In genomic region chr1:190972612-190973192, GRCm38 (mm10) we compare ENCODE assay signal across 9 mouse cellular contexts. TPM values are rescaled to one million over a fixed set of nuclear protein-coding genes. Genes with fewer than 3 reads are reported as not detected.
DNase-seq lines count a peak whose midpoint lies in the region; ATAC-seq and TF ChIP-seq lines count a peak whose summit lies in the region.
"Had no signal": no experiment of that assay in that cellular context is flagged by ENCODE, and none has a peak within 500 bp of the region (broad histone marks: within the 10 kb centered on the region; RNA-seq: fewer than 3 reads in every experiment).

No protein-coding gene starts in this region.

- no peak for ATAC-seq in lung, postnatal 0 days
- ATAC-seq in heart, embryonic 16.5 days (replicated peaks; ENCODE audit: extremely low read depth, insufficient read depth, low FRiP score) = peak; percentile 82

- H3K4me3 ChIP-seq in lung, postnatal 0 days (ENCODE audit: low read depth, low read length) = no peak overlapping the region
- no peak overlapping the region for H3K4me3 ChIP-seq in lung, adult 2 months (replicated peaks; ENCODE audit: extremely low read depth, low read depth, low read length)
- no peak overlapping the region for H3K4me3 ChIP-seq in heart, embryonic 16.5 days (ENCODE audit: low read length)

- no peak for TF ChIP-seq POLR2A in lung, adult 2 months (IDR thresholded peaks at IDR 0.05; ENCODE audit: borderline replicate concordance, extremely low read depth, low read depth, low read length)

- H3K27me3 ChIP-seq in lung, postnatal 0 days (replicated peaks; ENCODE audit: insufficient read depth, low read length) = no peaks in the 10 kb centered on the region
- no peaks in the 10 kb centered on the region for H3K27me3 ChIP-seq in heart, embryonic 16.5 days (ENCODE audit: control insufficient read depth, insufficient read depth, low read length)

- H3K4me1 ChIP-seq in lung, postnatal 0 days (ENCODE audit: insufficient read depth, low read depth, low read length) = no peaks in the 10 kb centered on the region
- no peaks in the 10 kb centered on the region for H3K4me1 ChIP-seq in lung, adult 2 months (ENCODE audit: control insufficient read depth, insufficient read depth, low read length)
- peaks cover 66% of the 10 kb centered on the region for H3K4me1 ChIP-seq in heart, embryonic 16.5 days (ENCODE audit: control insufficient read depth, insufficient read depth, low read length)

- H3K36me3 ChIP-seq in lung, postnatal 0 days (ENCODE audit: insufficient read depth, low read length) = no peaks in the 10 kb centered on the region
- H3K36me3 ChIP-seq in heart, embryonic 16.5 days (ENCODE audit: control insufficient read depth, insufficient read depth) = peaks cover 7% of the 10 kb centered on the region
- H3K36me3 ChIP-seq: G1E had no signal

- TF ChIP-seq CTCF in lung, postnatal 0 days (IDR thresholded peaks at IDR 0.05) = no peak
- no peak for TF ChIP-seq CTCF in lung, adult 2 months (IDR thresholded peaks at IDR 0.05; ENCODE audit: insufficient read depth, low read length)

- no peak overlapping the region for H3K4me2 ChIP-seq in lung, postnatal 0 days (replicated peaks; ENCODE audit: low read depth, low read length)
- peak overlapping the region; percentile 42 for H3K4me2 ChIP-seq in heart, embryonic 16.5 days (ENCODE audit: low read depth, low read length)

- no peak overlapping the region for H3K27ac ChIP-seq in lung, postnatal 0 days (ENCODE audit: low read length)
- peak overlapping the region; percentile 96 for H3K27ac ChIP-seq in heart, embryonic 16.5 days (ENCODE audit: low read length)
- H3K27ac ChIP-seq: kidney, postnatal 0 days had no signal

- DNase-seq in lung, postnatal 0 days (ENCODE audit: low spot score) = peak; percentile 22
- no peak for DNase-seq in lung, adult 2 months
- DNase-seq in gastrocnemius, postnatal 36 days = peak; percentile 30 to 42
- peak; percentile 20 to 39 for DNase-seq in right cerebral cortex, postnatal 36 days (ENCODE audit: low spot score in 2 of 2)
- DNase-seq in adrenal gland, postnatal 4 days (ENCODE audit: low spot score in 2 of 2) = no peak
- no peak for DNase-seq in spleen, postnatal 10 days (ENCODE audit: low spot score in 2 of 2)

- no peak overlapping the region for H3K9ac ChIP-seq in lung, postnatal 0 days (replicated peaks; ENCODE audit: low read depth)
- peak overlapping the region; percentile 63 for H3K9ac ChIP-seq in heart, embryonic 16.5 days (ENCODE audit: low read length)

- TF ChIP-seq EP300 in lung, postnatal 0 days (IDR thresholded peaks at IDR 0.05) = no peak

- H3K9me3 ChIP-seq in lung, postnatal 0 days (ENCODE audit: low read length) = no peaks in the 10 kb centered on the region
- no peaks in the 10 kb centered on the region for H3K9me3 ChIP-seq in heart, embryonic 16.5 days (replicated peaks; ENCODE audit: control insufficient read depth, low read length)
- H3K9me3 ChIP-seq: G1E had no signal

- WGBS in lung, postnatal 0 days = 56% methylated on average over 7 of the region's 7 CpGs
- WGBS in lung, adult 2 months = 66% methylated on average over 7 of the region's 7 CpGs
- 25% methylated on average over 7 of the region's 7 CpGs for WGBS in heart, embryonic 16.5 days

- intact Hi-C loops in gastrocnemius, postnatal 36 days (cut with DNase I) = no loop called here

RNA-seq across cellular contexts. Expression of gene Vash2, which starts 6.4 kb away (rescaled TPM):
- 4.2 and 4.3 TPM in 2 replicates for polyA plus RNA-seq in lung, postnatal 0 days (2015; fragmentation: Nextera tagmentation; extraction: Ambion mirVana)
- polyA plus RNA-seq in lung, adult 2 months (2012; rRNA removed) = 0.51 and 1.5 TPM in 2 replicates
- under 1 TPM; 0.37 to 0.56 TPM for total RNA-seq in gastrocnemius, postnatal 36 days (2021)
- 48.3 and 50.6 TPM in 2 replicates for polyA plus RNA-seq in heart, embryonic 16.5 days (2015; fragmentation: Nextera tagmentation; extraction: Ambion mirVana)
- 1 to 10 TPM; 5.6 to 5.9 TPM for total RNA-seq in adrenal gland, postnatal 4 days (2021)
- polyA plus RNA-seq: G1E had no signal

RNA-seq across cellular contexts. Expression of gene Angel2, which starts 47.8 kb away (rescaled TPM):
- polyA plus RNA-seq in lung, postnatal 0 days (2015; fragmentation: Nextera tagmentation; extraction: Ambion mirVana) = 37.7 and 40.4 TPM in 2 replicates
- 19.9 and 22.7 TPM in 2 replicates for polyA plus RNA-seq in lung, adult 2 months (2012; rRNA removed)
- 10 to 100 TPM; 23.1 to 25.1 TPM for total RNA-seq in gastrocnemius, postnatal 36 days (2021)
- 29.5 and 30.1 TPM in 2 replicates for polyA plus RNA-seq in heart, embryonic 16.5 days (2015; fragmentation: Nextera tagmentation; extraction: Ambion mirVana)
- total RNA-seq in adrenal gland, postnatal 4 days (2021) = 10 to 100 TPM; 51.9 to 54.6 TPM

RNA-seq across cellular contexts. Expression of gene Flvcr1, which starts 53.3 kb away (rescaled TPM):
- 7.8 and 7.9 TPM in 2 replicates for polyA plus RNA-seq in lung, postnatal 0 days (2015; fragmentation: Nextera tagmentation; extraction: Ambion mirVana)
- 19.9 and 26.1 TPM in 2 replicates for polyA plus RNA-seq in lung, adult 2 months (2012; rRNA removed)
- total RNA-seq in gastrocnemius, postnatal 36 days (2021) = 10 to 100 TPM; 12.5 to 20.2 TPM
- 3.3 TPM in 2 replicates for polyA plus RNA-seq in heart, embryonic 16.5 days (2015; fragmentation: Nextera tagmentation; extraction: Ambion mirVana)
- total RNA-seq in adrenal gland, postnatal 4 days (2021) = 10 to 100 TPM; 16.7 to 19.6 TPM

Comparison
In these comparisons a context has a peak if more than half of its experiments do, and no peak if none do; other contexts are left out.
1. DNase-seq: peak in lung, postnatal 0 days (single experiment), gastrocnemius, postnatal 36 days (2 of 2) and right cerebral cortex, postnatal 36 days (2 of 2); none in lung, adult 2 months (single experiment), adrenal gland, postnatal 4 days (0 of 2) and spleen, postnatal 10 days (0 of 2).